Mouse (Mus musculus): ENCODE data around the gene Bak1. TPM values are rescaled to one million over a fixed set of nuclear protein-coding genes. Genes with fewer than 3 reads are reported as not detected.
A peak's percentile ranks its signal among the peaks of the same experiment; 100 is the strongest.

Gene Bak1
- polyA plus RNA-seq, 1 experiment from 2014 or later, result 3.4 TPM

DNA sequence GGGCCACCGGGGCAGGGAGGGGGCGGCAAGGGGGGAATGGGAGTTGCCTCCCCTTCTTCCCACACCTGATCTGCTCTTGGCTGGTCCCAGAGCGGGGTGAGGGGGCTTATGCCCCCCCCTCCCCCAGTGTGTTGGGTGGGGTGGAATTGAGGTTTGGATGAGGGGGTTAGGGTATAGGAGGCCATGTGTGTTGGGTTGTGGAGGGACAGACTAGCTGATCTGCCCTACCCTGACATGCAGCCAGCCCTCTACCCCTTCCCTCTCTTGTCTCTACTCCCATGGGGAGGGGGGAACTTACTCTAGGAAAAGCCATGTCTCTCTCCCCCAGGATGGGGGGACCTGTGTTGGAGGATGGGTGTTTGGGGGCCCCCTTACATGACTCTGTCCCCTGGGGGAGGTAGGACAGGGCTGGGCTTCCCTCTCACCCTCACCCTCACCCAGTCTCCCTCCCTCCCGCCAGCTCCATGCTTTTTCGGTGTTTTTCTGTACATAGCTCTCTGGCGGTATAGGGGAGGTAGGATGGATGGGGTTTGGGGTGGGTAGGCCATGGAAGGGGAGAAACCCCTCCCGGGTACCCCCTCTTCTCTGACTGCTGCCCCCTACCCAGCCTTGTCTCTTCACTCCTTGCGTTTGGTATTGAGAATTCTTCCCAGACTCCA is 57.4 kb downstream of the Bak1 start:
- peaks cover 41% of the 10 kb centered on the region for H3K4me1 ChIP-seq
- no peak for ATAC-seq (ENCODE audit: low FRiP score, low read depth)
- 59% methylated on average over 8 of the region's 8 CpGs for WGBS
- H3K27ac ChIP-seq (replicated peaks), result no peak overlapping the region
- H3K9ac ChIP-seq (replicated peaks), result 0 out of 2 replicates have a peak overlapping the region, but pooled peaks have one; percentile 4
- peaks cover 65% of the 10 kb centered on the region for H3K36me3 ChIP-seq
- H3K4me2 ChIP-seq (replicated peaks), result peak overlapping the region; percentile 99
- no peaks in the 10 kb centered on the region for H3K27me3 ChIP-seq
- no peaks in the 10 kb centered on the region for H3K9me3 ChIP-seq
- H3K4me3 ChIP-seq, result 0 out of 2 replicates have a peak overlapping the region, but pooled peaks have one; percentile 3

DNA sequence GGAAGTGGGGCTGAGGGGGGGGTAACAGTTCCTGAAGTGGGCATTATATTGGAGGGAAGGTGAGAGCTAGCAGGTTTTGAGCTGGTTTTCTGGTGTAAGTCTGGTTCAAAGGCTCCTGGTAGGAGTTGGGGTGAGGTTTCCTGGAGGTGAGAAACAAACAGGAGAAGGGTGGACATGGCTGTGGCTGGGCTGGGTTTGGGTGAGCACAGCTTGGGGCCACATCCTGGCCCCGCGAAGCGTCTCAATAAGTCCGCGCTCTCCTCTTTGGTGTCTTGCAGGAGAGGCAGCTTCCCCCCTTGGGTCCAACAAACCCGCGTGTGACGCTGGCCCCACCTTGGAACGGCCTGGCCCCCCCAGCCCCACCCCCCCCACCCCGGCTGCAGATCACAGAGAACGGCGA is 58.6 kb downstream of the Bak1 start:
- no peak for ATAC-seq (ENCODE audit: low FRiP score, low read depth)
- H3K36me3 ChIP-seq, result peaks cover 65% of the 10 kb centered on the region
- H3K9me3 ChIP-seq, result no peaks in the 10 kb centered on the region
- no peaks in the 10 kb centered on the region for H3K27me3 ChIP-seq
- no peak overlapping the region for H3K4me3 ChIP-seq
- no peak overlapping the region for H3K4me2 ChIP-seq (replicated peaks)
- 80% methylated on average over 11 of the region's 12 CpGs for WGBS
- no peak overlapping the region for H3K27ac ChIP-seq (replicated peaks)
- no peak overlapping the region for H3K9ac ChIP-seq (replicated peaks)
- H3K4me1 ChIP-seq, result peaks cover 33% of the 10 kb centered on the region

Other genes starting within 250 kb of the Bak1 start
- gene Bnip1, start 247.9 kb downstream of the Bak1 start, polyA plus RNA-seq (2016; fragmentation: Nextera tagmentation; extraction: Ambion mirVana), result 44.7 and 53.6 TPM in 2 replicates
- not detected in 2 replicates for gene Nkx2-5, start 184.0 kb downstream of the Bak1 start, polyA plus RNA-seq (2016; fragmentation: Nextera tagmentation; extraction: Ambion mirVana)
- 6.3 and 9.1 TPM in 2 replicates for gene Kifc5b, start 111.9 kb downstream of the Bak1 start, polyA plus RNA-seq (2016; fragmentation: Nextera tagmentation; extraction: Ambion mirVana)
- gene Phf1, start 96.0 kb downstream of the Bak1 start, polyA plus RNA-seq (2016; fragmentation: Nextera tagmentation; extraction: Ambion mirVana), result 11.6 and 11.9 TPM in 2 replicates
- 156 and 159 TPM in 2 replicates for gene Cuta, start 89.4 kb downstream of the Bak1 start, polyA plus RNA-seq (2016; fragmentation: Nextera tagmentation; extraction: Ambion mirVana)
- 3.3 and 3.6 TPM in 2 replicates for gene Syngap1, start 87.8 kb downstream of the Bak1 start, polyA plus RNA-seq (2016; fragmentation: Nextera tagmentation; extraction: Ambion mirVana)
- gene Zbtb9, start 55.8 kb downstream of the Bak1 start, polyA plus RNA-seq (2016; fragmentation: Nextera tagmentation; extraction: Ambion mirVana), result 18.5 and 19.9 TPM in 2 replicates
- gene Itpr3, start 28.3 kb upstream of the Bak1 start, polyA plus RNA-seq (2016; fragmentation: Nextera tagmentation; extraction: Ambion mirVana), result 1.4 and 2.2 TPM in 2 replicates
- 302 and 331 TPM in 2 replicates for gene Uqcc2, start 104.9 kb upstream of the Bak1 start, polyA plus RNA-seq (2016; fragmentation: Nextera tagmentation; extraction: Ambion mirVana)
- 0.16 and 0.51 TPM in 2 replicates for gene Ip6k3, start 138.8 kb upstream of the Bak1 start, polyA plus RNA-seq (2016; fragmentation: Nextera tagmentation; extraction: Ambion mirVana)
- gene Lemd2, start 175.5 kb upstream of the Bak1 start, polyA plus RNA-seq (2016; fragmentation: Nextera tagmentation; extraction: Ambion mirVana), result 31.4 and 43.0 TPM in 2 replicates

Data from midbrain, embryonic 12.5 days (tissue).